Mouse (Mus musculus) hindbrain, embryonic 13.5 days (tissue): Measurements from ENCODE around the gene Gldc. TPM values are rescaled to one million over a fixed set of nuclear protein-coding genes. Genes with fewer than 3 reads are reported as not detected.

Source experiments
- ATAC-seq: fragments of 200-750 bp; cut with Nextera tagmentation; 2 replicates; pipeline ENCODE4 v1.8.0; 2017; ENCODE audit warnings: moderate TSS enrichment; ENCODE audit not compliant: low FRiP score
- H3K27ac ChIP-seq: fragments of 300-500 bp; sonication (generic); 2 replicates; pipeline ENCODE4 v1.5.1; 2015; ENCODE audit warnings: inconsistent platforms, mild to moderate bottlenecking, moderate library complexity
- H3K27me3 ChIP-seq: fragments of 300-500 bp; sonication (generic); 2 replicates; pipeline ENCODE4 v1.6.1; 2015; ENCODE audit warnings: mild to moderate bottlenecking, inconsistent platforms
- H3K36me3 ChIP-seq: fragments of 300-500 bp; sonication (generic); 2 replicates; pipeline ENCODE4 v1.6.1; 2015; ENCODE audit warnings: mild to moderate bottlenecking, inconsistent platforms
- H3K4me1 ChIP-seq: fragments of 300-500 bp; sonication (generic); replicated peaks from 2 replicates; pipeline ENCODE4 v1.6.1; 2015; ENCODE audit warnings: inconsistent platforms
- H3K4me2 ChIP-seq: fragments of 300-500 bp; sonication (generic); 2 replicates; pipeline ENCODE4 v1.6.1; 2015; ENCODE audit warnings: inconsistent platforms, mild to moderate bottlenecking, moderate library complexity
- H3K4me3 ChIP-seq: fragments of 300-500 bp; sonication (generic); 2 replicates; pipeline ENCODE4 v1.5.1; 2015; ENCODE audit warnings: mild to moderate bottlenecking, inconsistent platforms
- H3K9ac ChIP-seq: fragments of 300-500 bp; sonication (generic); 2 replicates; pipeline ENCODE4 v1.6.1; 2015; ENCODE audit warnings: mild to moderate bottlenecking, inconsistent platforms
- H3K9me3 ChIP-seq: fragments of 300-500 bp; sonication (generic); 2 replicates; pipeline ENCODE4 v1.6.1; 2016; ENCODE audit warnings: inconsistent platforms
- WGBS: fragments of 180-500 bp; shearing (Covaris S2); methylation state at CpG from one replicate; pipeline ENCODE4 v1.1.7; 2015; 5-methylcytosine and 5-hydroxymethylcytosine counted together
- polyA plus RNA-seq: library from polyadenylated mRNA; unstranded; fragments of >200 nt; fragmentation: Nextera tagmentation; extraction: Ambion mirVana; gene quantifications from 2 replicates; pipeline ENCODE4 v1.2.1, GENCODE M21; 2015

Gene Gldc
- polyA plus RNA-seq, 1 experiment from 2014 or later, result 8.6 TPM

GRCm38 (mm10) chr19:30151290-30151689 is 23.9 kb downstream of the Gldc start:
- Histone ChIP-seq H3K9ac (no peak overlapping the region), H3K27ac (no peak overlapping the region), H3K36me3 (no peaks in the 10 kb centered on the region), H3K27me3 (no peaks in the 10 kb centered on the region), H3K9me3 (no peaks in the 10 kb centered on the region), H3K4me1 (peaks cover 8% of the 10 kb centered on the region), H3K4me3 (no peak overlapping the region), H3K4me2 (no peak overlapping the region)
- WGBS, result 93% methylated on average over 10 of the region's 10 CpGs
- ATAC-seq, result no peak

- H3K4me2 ChIP-seq, result no peak overlapping the region
- H3K27me3 ChIP-seq, result no peaks in the 10 kb centered on the region
- H3K4me3 ChIP-seq, result no peak overlapping the region
- H3K27ac ChIP-seq, result no peak overlapping the region
- ATAC-seq, result no peak
- H3K4me1 ChIP-seq, result peaks cover 8% of the 10 kb centered on the region
- H3K9me3 ChIP-seq, result no peaks in the 10 kb centered on the region
- H3K9ac ChIP-seq, result no peak overlapping the region
- H3K36me3 ChIP-seq, result no peaks in the 10 kb centered on the region
- WGBS, result 75% methylated on average over 6 of the region's 6 CpGs
These were observed 25.9 kb downstream of the Gldc start for GRCm38 (mm10) chr19:30149238-30149805.

DNA sequence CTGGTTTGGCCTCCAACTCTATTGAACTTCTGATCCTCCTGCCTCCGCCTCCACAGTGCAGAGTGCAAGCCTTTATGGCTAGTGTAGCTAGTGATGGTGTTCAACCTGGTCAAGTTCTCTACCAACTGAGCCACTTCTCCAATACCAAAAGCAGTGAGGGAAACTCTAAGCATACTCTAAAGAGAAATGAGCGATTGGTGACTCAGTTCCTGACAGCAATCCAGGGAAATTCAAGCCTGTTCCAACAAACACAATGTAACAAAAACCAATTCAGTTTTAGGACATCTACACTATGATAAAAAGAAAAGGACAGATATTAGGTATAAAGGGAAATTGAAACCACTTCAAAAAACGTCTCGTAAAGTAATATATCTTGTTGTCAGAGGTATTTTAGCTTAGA is 27.9 kb downstream of the Gldc start:
- H3K27me3 ChIP-seq, result no peaks in the 10 kb centered on the region
- no peak for ATAC-seq
- no peak overlapping the region for H3K4me2 ChIP-seq
- no peak overlapping the region for H3K9ac ChIP-seq
- no peaks in the 10 kb centered on the region for H3K9me3 ChIP-seq
- H3K36me3 ChIP-seq, result peaks cover 4% of the 10 kb centered on the region; the same call in 1 of the 2 replicates
- H3K27ac ChIP-seq, result no peak overlapping the region
- no peaks in the 10 kb centered on the region for H3K4me1 ChIP-seq
- no peak overlapping the region for H3K4me3 ChIP-seq
- 90% methylated on average over 4 of the region's 4 CpGs for WGBS

DNA sequence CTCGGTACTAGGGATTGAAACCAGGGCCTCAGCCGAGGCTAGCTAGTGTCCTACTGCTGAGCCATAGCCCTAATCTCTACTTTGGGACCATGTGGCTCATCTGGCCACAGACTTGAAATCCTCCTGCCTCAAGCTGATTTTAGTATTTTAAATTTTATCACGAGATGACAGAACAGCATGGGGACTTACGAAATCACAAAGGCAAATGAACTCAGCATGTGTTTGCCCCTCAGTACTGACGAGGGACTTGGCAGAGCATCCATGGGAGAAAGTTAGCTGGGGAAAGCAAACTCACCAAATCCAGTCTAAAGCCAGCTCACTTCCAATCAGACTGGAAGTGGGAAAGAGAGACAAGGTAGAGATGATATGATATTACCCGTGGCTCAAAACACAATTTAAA is 28.5 kb downstream of the Gldc start:
- H3K27me3 ChIP-seq, result no peaks in the 10 kb centered on the region
- no peak overlapping the region for H3K27ac ChIP-seq
- H3K9me3 ChIP-seq, result no peaks in the 10 kb centered on the region
- WGBS, result 78% methylated on average over 6 of the region's 6 CpGs
- no peak overlapping the region for H3K4me3 ChIP-seq
- no peaks in the 10 kb centered on the region for H3K4me1 ChIP-seq
- ATAC-seq, result no peak
- H3K36me3 ChIP-seq, result peaks cover 4% of the 10 kb centered on the region; the same call in 1 of the 2 replicates
- H3K4me2 ChIP-seq, result no peak overlapping the region
- H3K9ac ChIP-seq, result no peak overlapping the region

DNA sequence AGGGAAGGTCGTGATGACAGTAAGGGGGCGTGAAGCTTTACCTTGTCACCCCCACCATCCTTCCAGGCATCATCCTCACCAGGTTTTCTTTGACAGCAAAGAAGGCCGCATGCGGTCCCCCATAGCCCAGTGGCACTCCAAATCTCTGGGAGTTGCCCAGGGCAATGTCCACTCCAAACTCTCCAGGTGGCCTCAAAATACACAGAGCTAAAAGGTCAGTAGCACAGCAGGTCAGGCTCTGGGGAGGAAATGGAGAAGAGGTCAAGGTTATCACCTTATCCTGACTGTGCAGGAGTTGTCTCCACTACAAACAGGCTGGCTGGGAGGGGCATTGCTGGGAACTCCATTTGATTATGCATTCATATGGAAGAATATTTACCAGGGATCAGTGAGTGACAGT is 30.1 kb downstream of the Gldc start:
- Histone ChIP-seq H3K9ac (no peak overlapping the region), H3K4me2 (no peak overlapping the region), H3K9me3 (no peaks in the 10 kb centered on the region), H3K4me3 (no peak overlapping the region), H3K27ac (no peak overlapping the region), H3K4me1 (no peaks in the 10 kb centered on the region), H3K27me3 (no peaks in the 10 kb centered on the region), H3K36me3 (peaks cover 4% of the 10 kb centered on the region; the same call in 1 of the 2 replicates)
- 90% methylated on average over 4 of the region's 4 CpGs for WGBS
- ATAC-seq, result no peak

- WGBS, result 75% methylated on average over 1 of the region's 1 CpGs
- Histone ChIP-seq H3K4me2 (no peak overlapping the region), H3K27me3 (no peaks in the 10 kb centered on the region), H3K36me3 (peaks cover 19% of the 10 kb centered on the region), H3K9me3 (no peaks in the 10 kb centered on the region), H3K27ac (no peak overlapping the region), H3K4me3 (no peak overlapping the region), H3K9ac (no peak overlapping the region), H3K4me1 (no peaks in the 10 kb centered on the region)
- no peak for ATAC-seq
These were observed 38.9 kb downstream of the Gldc start for GRCm38 (mm10) chr19:30136308-30136707.

GRCm38 (mm10) chr19:30128177-30128576 is 47.1 kb downstream of the Gldc start:
- Histone ChIP-seq H3K27ac (no peak overlapping the region), H3K4me1 (peaks cover 16% of the 10 kb centered on the region), H3K9me3 (no peaks in the 10 kb centered on the region), H3K27me3 (no peaks in the 10 kb centered on the region), H3K36me3 (peaks cover 5% of the 10 kb centered on the region; the same call in 1 of the 2 replicates), H3K4me3 (no peak overlapping the region), H3K4me2 (no peak overlapping the region), H3K9ac (no peak overlapping the region)
- WGBS, result 77% methylated on average over 4 of the region's 4 CpGs
- ATAC-seq, result peak; percentile 58; the same call in 1 of the 2 replicates

GRCm38 (mm10) chr19:30125670-30126059 is 49.6 kb downstream of the Gldc start:
- Histone ChIP-seq H3K9ac (no peak overlapping the region), H3K36me3 (no peaks in the 10 kb centered on the region), H3K27ac (no peak overlapping the region), H3K4me2 (no peak overlapping the region), H3K27me3 (no peaks in the 10 kb centered on the region), H3K4me3 (no peak overlapping the region), H3K9me3 (no peaks in the 10 kb centered on the region), H3K4me1 (peaks cover 16% of the 10 kb centered on the region)
- WGBS, result 75% methylated on average over 7 of the region's 7 CpGs
- ATAC-seq, result no peak

GRCm38 (mm10) chr19:30124999-30125669 is 50.1 kb downstream of the Gldc start:
- Histone ChIP-seq H3K4me2 (no peak overlapping the region), H3K36me3 (no peaks in the 10 kb centered on the region), H3K9ac (no peak overlapping the region), H3K27ac (no peak overlapping the region), H3K9me3 (no peaks in the 10 kb centered on the region), H3K4me3 (no peak overlapping the region), H3K27me3 (no peaks in the 10 kb centered on the region), H3K4me1 (peaks cover 16% of the 10 kb centered on the region)
- ATAC-seq, result 0 out of 2 replicates have a peak, but pooled peaks have one; percentile 32
- WGBS, result 47% methylated on average over 7 of the region's 7 CpGs

- H3K27me3 ChIP-seq, result no peaks in the 10 kb centered on the region
- H3K9me3 ChIP-seq, result no peaks in the 10 kb centered on the region
- H3K4me2 ChIP-seq, result peak overlapping the region; percentile 35
- ATAC-seq, result peak; percentile 48; the same call in 1 of the 2 replicates
- no peak overlapping the region for H3K4me3 ChIP-seq
- H3K4me1 ChIP-seq, result peaks cover 49% of the 10 kb centered on the region
- H3K9ac ChIP-seq, result no peak overlapping the region
- WGBS, result 81% methylated on average over 17 of the region's 17 CpGs
- H3K36me3 ChIP-seq, result no peaks in the 10 kb centered on the region
- H3K27ac ChIP-seq, result peak overlapping the region; percentile 91
These were observed 56.6 kb downstream of the Gldc start for GRCm38 (mm10) chr19:30118344-30119312.

- peak overlapping the region; percentile 91 for H3K27ac ChIP-seq
- peak overlapping the region; percentile 35 for H3K4me2 ChIP-seq
- H3K4me1 ChIP-seq, result peaks cover 49% of the 10 kb centered on the region
- no peak overlapping the region for H3K9ac ChIP-seq
- peak; percentile 89 for ATAC-seq
- H3K9me3 ChIP-seq, result no peaks in the 10 kb centered on the region
- 20% methylated on average over 9 of the region's 9 CpGs for WGBS
- H3K27me3 ChIP-seq, result no peaks in the 10 kb centered on the region
- no peaks in the 10 kb centered on the region for H3K36me3 ChIP-seq
- H3K4me3 ChIP-seq, result no peak overlapping the region
These were observed 57.5 kb downstream of the Gldc start for GRCm38 (mm10) chr19:30117775-30118174.

DNA sequence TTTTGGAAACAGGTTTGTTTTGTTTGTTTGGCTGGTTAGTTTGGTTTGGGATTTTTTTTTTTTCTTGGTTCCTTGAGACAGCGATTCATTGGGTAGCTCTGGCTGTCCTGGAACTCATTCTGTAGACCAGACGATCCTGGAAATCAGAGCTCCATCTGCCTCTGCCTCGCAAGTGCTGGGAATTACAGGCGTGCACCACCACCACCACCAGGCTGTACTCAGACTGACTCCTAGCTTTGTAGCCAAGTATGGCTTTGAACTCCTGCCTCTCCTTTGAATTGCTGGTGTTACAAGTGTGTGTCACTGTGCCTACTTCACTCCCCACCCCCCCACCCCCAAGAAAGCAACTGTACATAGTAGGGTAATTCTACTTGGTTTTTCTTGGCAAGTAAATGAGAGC is 58.0 kb downstream of the Gldc start:
- ATAC-seq, result no peak
- Histone ChIP-seq H3K27me3 (no peaks in the 10 kb centered on the region), H3K4me3 (no peak overlapping the region), H3K4me2 (no peak overlapping the region; the same call in 1 of the 2 replicates), H3K4me1 (peaks cover 49% of the 10 kb centered on the region), H3K9ac (no peak overlapping the region), H3K9me3 (no peaks in the 10 kb centered on the region), H3K27ac (peak overlapping the region; percentile 91), H3K36me3 (no peaks in the 10 kb centered on the region)
- 74% methylated on average over 4 of the region's 4 CpGs for WGBS
